Mouse (Mus musculus): ENCODE results near the gene A3galt2.

Gene A3galt2

GRCm38 (mm10) chr4:128793710-128794109 lies 38.5 kb downstream of the A3galt2 start:
- in situ Hi-C loops (cut with MboI; ENCODE audit: low sequenced_read_pairs), result no loop called here

GRCm38 (mm10) chr4:128794198-128794597 lies 39.0 kb downstream of the A3galt2 start:
- in situ Hi-C loops (cut with MboI; ENCODE audit: low sequenced_read_pairs), result no loop called here

- in situ Hi-C loops (cut with MboI; ENCODE audit: low sequenced_read_pairs), result no loop called here
Observed at GRCm38 (mm10) chr4:128795596-128795995, 40.4 kb downstream of the A3galt2 start.

DNA sequence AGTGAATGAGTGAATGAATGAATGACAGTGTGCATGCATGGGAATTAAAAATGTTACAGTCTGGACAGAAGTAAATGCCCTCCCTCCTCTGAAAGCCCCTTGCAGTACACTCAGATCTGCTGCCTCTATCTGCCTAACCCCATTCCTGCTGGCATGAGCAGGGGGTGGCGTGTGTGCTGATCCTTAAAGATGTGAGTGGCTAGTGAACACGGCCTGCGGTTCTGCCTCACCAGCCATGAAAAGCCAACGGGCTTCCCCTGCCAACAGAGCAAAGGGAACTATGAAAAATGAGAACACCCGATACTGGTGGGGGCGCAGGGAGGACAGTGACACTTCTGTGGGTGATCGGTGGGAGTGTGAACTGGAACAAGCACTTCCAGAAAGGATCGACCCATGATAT lies 41.6 kb downstream of the A3galt2 start:
- in situ Hi-C loops (cut with MboI; ENCODE audit: low sequenced_read_pairs), result no loop called here

GRCm38 (mm10) chr4:128801675-128802465 lies 46.7 kb downstream of the A3galt2 start:
- in situ Hi-C loops (cut with MboI; ENCODE audit: low sequenced_read_pairs), result no loop called here

- in situ Hi-C loops (cut with MboI; ENCODE audit: low sequenced_read_pairs), result no loop called here
Observed at GRCm38 (mm10) chr4:128803569-128803968, 48.4 kb downstream of the A3galt2 start.

DNA sequence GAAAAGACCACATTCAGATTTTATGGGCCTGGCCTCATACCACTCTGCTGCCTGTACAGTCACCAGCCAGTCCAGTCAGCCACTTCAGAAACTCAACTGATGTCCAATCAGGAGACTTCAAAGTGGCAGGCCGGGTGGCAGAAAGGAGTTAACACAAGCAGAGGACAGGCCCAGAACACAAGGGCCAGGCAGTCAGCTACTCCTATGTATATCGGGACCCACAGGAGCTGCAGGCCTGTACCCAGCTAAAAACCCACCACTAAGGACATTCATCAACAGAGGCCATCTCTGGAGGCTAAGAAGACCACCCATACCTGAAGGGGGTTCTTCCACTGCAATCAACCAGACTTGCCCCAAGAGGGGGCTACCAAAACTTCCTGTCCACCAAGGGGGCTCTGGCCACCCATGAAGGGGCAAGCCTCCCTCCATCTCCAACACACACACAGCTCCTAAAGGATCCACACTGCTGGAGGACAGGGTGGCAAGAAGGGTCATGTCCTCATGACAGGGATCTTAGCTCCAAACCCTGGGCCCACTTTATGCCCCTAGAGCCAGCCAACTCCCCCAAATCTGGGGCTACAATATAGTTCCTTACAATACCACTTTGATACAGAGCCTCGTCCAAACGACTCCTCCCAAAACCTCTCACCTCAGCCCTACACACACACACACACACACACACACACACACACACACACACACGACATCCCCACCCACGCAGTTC lies 49.4 kb downstream of the A3galt2 start:
- in situ Hi-C loops (cut with MboI; ENCODE audit: low sequenced_read_pairs), result no loop called here

DNA sequence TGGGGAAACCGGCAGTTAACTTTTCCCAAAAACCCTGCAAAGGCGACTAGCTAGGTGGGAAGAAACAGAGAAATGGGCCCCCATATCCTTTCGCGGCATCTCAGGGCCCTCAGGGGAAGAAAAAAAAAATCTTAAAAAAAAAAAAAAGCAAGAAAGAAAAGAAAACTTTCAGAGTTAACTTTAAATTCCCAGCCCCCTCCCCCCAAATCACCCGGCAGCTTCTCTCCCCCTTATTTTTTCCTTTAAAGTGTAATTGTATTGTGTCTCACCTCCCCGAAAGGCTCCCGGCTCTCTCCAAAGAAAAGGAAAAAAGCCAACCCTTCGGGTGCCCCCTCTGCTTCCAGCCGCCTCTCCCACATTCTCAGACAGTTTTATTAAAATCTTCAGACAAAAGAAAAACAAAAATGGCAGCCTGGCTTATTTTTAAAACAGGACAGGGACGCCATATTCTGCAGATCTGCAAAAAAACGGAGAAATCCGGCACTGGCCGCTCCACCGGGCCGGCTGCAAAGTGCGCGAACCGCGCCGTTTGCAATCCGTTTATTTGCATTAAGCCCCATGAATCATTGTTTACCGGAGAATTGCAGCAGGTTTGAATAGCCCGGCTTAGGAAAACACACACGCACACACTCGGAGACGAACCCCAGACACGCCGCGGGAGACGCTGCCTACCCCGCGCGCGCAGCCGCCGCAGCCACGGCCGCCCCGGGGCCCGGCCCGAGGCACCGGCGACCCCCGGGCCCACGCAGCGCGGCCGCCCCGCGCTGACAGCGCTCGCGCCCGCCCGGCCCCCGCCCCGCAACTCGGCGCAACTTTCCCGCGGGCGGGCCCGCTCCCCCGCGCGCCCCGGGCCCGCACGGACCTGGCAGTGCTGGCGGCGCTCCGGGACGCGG lies 50.2 kb downstream of the A3galt2 start:
- in situ Hi-C loops (cut with MboI; ENCODE audit: low sequenced_read_pairs), result no loop called here

- in situ Hi-C loops (cut with MboI; ENCODE audit: low sequenced_read_pairs), result no loop called here
Observed at GRCm38 (mm10) chr4:128806043-128806826, 51.1 kb downstream of the A3galt2 start, which contains the start of gene Zfp362. Zfp362 (minus strand) TSS chr4:128806045.

DNA sequence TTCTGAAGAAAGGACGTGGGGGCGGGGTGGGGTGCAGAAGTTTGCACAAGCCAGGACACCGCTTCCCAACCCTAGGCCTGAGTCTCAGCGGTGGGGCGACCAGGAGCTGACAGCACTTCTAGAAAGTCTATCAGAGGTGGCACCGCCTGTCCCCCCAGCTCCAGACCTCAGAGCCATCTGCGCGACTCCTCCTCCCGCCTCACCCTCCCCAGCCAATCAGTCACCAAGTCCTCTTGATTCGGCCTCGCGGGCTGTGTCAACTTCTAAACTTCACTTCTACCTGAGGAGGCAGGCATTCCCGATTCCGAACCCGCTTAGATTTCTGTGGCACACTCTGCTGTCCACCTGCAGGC lies 51.6 kb downstream of the A3galt2 start:
- in situ Hi-C loops (cut with MboI; ENCODE audit: low sequenced_read_pairs), result no loop called here

DNA sequence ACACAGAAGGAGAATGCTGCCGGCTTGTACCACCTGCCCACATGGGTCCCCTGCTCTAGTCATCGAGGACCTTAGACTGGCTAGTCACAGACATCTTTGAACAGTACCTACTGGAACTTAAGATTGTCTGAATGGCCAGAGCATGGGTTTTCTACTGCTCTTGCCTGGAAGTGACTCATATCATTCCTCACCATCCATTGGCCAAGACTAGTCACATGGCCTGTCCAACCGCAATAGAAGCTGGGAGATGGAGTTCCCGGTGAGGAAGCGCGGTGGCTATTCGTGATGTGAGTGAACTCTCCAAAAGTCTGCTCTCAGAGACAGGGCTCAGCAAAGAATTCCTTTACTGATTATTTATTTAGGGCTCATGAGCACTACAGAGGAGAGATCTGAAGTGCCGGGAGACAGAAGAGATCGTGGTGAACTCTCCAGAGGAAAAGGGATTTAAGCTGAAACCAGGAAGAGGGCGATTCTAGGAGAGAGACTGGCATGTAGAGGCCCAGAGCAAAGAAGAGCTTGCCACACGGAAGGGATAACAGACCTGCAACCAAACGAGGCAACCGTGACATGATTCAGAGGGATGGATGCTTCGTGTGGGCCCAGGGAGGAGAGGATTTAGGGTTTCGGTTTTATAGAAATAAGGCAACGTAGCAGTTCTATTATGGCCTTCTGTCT lies 56.4 kb downstream of the A3galt2 start:
- in situ Hi-C loops (cut with MboI; ENCODE audit: low sequenced_read_pairs), result no loop called here

DNA sequence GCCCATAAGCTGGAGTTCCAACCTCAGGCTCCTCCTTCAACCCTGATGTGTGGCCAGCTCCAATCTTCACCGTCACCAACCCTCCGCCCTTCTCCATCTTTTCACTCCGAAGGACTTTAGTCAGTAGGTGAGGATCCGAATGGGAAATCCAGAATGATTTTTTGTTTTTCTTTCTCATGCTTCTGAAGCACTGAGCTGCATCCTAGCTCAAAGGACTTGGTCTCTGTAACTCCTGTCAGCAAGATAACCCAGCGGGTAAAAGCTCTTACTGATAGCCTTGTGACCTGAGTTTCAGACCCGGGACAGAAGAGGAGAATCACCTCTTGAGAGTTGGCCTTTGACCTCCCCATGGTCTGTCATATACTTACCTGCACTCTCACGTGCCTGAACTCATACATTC lies 61.8 kb downstream of the A3galt2 start:
- in situ Hi-C loops (cut with MboI; ENCODE audit: low sequenced_read_pairs), result no loop called here
